Mouse (Mus musculus) hindlimb bud, embryonic 11.5 days (tissue): ENCODE measurements around the gene Gm47985.
"Not testable (repeated sequence)": the region's sequence is repeated elsewhere in the genome, so short reads cannot be mapped to it uniquely, and the experiment has no call there.

ENCODE experiments used
- DNase-seq: peaks from one replicate; pipeline ENCODE4 v3.0.0-alpha.2; 2012; ENCODE audit warnings: low read depth, low spot score; ENCODE audit errors: extremely low spot score

The Gm47985 gene

DNA sequence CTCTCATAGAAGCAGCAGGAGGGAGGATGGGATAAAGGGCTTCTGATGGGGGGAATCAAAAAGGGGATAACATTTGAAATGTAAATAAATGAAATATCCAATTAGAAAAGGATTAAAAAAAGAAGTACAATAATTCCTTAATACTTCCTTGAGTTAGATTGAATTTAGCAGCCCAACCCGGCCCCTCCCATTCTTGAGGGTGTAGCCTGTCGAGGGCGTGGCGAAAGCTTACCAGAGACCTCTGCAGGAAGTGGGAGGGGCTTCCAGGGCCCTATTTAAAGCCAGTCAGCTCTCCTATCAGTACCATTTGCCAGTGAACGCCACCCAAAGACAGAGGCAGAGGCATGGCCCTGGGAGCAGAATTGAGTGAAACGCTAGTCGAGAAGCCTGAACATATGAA lies at the start of gene Gm47985:
TSS of gene Gm47985 (plus strand) at position 272 of the 400 bp plus-strand sequence.
- not testable (repeated sequence) for DNase-seq

DNA sequence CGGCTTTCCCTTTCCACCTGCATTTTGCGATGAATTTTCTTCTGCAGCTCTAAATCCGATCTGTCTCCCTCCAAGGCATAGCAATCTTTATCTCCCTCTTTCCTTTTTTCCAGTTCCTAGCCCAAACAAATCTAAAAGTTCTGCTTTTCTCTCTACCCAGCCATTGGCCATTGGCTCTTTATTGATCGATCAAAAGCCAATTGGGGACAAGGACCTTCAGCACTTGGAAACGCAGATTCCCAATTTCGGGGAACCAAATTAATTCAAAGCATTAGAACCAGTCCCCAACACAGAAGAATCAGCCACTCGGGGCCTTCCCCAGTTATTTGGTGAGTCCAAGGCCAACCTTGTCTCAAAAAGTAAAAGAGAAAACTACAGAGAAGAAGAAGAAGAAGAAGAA lies 49.7 kb upstream of the Gm47985 start:
- no peak for DNase-seq

DNA sequence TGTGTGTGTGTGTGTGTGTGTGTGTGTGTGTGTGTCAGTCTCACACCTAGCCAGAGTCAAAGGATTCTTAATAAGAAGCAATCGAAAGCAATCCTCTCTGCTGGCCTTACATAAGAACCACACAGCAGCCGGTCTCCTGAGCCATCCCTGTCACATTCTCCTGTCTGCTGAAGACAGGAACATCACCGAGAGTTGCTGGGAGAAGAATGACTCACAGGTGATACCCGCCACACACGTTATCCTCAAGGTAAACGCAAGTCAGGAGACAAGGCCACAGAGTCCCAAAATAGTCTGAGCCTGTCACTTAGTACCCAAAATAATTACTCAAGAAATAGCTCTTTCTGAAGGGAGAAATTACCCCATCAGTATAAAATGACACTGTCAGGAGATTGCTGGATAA lies 43.9 kb upstream of the Gm47985 start:
- no peak for DNase-seq

DNA sequence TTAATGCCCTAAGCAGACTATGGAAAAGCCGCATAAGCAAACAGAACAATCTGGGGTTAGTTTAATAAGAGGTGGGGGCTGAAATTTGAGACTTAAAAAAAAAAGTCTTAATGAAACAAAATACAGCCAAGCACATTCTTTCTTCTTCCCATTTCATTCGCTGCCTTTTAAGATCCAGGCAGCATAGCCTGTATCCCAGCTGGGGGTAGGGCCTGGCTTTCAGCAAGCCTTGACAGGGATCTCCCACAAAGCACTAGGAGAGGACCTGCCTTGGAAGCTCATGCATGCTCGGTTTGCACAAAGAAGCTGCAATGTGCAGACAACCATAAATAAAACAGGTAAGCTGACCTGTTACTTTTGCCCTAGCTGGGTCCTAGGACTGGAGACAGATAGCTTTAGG lies 41.4 kb upstream of the Gm47985 start:
- no peak for DNase-seq

DNA sequence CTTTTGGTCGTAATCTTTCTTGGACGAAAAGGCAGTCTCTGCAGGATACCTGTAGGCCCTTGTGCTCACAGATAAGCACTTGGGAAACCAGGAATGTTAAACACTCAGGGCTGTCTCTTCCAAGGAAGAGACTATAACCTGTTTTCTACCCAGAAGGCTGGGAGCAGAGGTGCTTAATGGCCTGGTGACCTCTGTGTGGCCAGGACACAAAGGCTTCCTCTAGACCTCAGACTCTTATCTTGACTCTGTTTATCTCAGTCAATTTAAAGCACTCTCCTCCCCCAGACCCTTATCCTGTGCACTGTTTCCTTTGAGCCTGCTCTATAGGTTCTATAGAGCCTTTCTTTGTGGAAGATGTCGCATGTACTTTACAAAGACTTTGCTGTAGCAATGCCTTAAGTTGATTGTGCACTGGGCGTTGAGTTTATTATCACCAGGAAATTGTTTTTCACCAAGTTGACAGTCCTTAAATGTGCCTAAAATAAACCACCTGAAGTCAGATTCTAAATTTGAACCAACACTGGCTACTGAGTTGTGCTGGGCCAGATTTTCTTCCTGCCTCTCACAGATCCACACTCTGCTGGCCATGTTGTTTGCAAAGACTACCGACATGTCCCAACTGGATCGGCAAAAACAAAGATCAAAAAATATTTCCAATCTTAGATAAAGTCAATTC lies 37.7 kb upstream of the Gm47985 start:
- DNase-seq = no peak

DNA sequence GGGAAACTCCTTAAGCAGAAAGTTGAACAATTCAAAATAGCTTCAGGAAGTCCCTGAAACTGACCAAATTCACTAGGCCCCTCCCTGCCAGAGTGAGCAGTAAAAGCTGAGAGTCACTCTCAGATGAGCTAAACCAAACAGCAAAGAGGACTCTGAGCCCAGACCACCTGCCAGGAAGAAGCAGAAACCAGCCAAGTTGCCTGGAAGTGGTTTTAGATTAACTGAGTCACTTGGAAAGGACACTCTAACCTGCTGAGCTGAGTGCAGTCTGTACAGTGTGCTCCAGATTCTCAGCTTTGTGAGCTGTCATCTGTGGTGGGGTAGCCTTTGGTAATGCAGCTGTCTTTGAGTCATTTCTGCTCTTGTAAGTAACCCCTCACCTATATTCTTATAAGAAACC lies 34.5 kb upstream of the Gm47985 start:
- no peak for DNase-seq

DNA sequence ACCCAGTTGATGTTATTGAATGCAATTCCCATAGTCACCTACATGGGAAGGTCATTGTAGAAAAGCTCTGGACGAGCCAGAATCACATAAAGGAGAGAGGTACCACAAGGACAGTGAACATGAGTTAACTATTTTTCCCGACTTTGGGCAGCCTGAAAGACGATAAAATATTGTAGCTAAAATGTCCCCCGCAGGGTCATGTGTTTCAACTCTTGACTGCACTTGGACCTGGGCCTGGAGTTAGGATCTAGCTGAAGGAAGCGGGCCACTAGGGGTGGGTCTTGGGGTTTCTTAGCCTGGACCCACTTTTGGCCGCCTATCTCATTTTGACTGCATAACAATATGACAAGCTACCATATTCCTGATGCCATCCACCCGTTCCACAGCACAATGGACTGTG lies 32.1 kb upstream of the Gm47985 start:
- no peak for DNase-seq

DNA sequence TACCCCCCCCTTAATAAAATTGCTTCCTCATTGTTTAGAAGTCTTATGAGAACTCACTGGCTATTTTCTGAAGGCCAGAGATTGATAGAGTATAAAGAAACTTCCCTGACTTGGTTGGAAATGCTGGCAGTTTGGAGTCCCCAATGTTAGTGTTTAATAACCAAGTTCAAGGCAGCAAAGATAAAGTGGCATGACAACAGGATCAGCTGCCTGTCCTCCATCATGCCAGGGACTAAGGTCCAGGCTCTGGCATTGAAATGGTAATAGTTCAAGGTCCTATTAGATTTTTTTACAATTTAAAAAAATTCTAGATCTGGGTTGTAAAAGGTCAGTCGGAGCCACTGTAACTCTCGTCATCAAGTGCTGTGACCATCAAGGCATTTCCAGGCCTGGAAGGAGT lies 31.2 kb upstream of the Gm47985 start:
- no peak for DNase-seq

DNA sequence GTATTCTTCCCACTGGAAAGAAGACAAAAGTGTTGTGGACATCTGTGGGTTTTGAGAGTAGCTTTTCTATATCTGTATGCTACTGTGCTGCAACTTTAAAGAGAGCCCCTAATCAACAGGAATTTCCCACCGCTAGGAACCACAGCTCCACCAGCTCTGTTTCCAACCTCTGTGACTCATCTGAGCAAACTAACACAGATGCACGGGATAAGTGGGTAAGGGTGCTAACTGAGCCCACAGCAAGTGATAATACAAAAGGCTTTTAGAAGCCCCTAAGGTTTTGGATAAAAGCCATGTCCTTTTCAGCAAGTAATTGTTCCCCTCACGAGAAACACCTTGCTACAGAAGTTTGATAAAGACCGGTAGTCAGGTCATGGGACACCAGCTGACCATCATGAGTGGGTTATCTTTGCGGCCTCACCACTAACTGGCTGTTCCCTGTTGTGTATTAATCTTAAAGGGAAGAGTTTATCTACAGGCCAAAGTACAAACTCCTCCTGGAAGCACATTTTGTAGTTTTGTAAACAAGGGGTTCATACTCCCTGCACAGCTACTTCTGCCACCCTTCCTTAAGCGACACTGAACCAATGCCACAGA lies 29.2 kb upstream of the Gm47985 start:
- no peak for DNase-seq

DNA sequence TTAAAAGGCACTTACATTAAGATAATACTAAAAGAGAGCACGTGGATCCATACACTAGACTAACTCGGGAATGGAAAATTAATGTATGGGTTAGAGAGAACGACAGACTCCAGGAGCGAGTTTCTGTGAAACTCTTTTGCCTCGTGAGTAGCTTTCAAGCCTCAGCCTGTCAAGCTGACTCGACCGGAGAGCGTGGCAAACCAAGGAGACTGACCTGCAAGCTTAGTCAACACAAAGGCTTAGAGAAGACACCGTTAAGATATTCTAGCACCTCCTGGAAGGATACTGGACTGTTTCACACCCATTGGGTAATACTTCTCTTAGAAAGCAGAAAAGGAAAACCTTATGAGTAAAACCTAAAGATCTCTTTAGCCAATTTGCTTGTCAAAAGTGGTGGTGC lies 28.2 kb upstream of the Gm47985 start:
- not testable (repeated sequence) for DNase-seq

DNA sequence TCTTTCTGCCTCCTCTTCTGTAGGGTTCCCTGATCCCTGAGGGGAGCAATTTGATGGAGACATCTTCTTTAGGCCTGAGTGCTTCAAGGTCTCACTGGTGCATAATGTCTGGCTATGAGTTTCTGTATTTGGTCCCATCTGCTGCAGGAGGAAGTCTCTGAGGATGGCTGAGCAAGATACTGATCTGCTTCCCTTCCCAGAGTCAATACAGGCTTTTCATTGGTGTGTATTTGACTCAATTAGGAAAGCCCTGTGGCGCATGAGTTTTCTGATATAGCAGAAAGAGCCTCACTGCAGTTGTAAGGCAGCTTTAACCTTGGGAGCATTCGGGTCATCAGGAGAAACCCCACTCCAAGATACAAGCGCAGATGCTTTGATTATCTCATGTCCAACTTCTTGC lies 26.2 kb upstream of the Gm47985 start:
- DNase-seq = no peak

DNA sequence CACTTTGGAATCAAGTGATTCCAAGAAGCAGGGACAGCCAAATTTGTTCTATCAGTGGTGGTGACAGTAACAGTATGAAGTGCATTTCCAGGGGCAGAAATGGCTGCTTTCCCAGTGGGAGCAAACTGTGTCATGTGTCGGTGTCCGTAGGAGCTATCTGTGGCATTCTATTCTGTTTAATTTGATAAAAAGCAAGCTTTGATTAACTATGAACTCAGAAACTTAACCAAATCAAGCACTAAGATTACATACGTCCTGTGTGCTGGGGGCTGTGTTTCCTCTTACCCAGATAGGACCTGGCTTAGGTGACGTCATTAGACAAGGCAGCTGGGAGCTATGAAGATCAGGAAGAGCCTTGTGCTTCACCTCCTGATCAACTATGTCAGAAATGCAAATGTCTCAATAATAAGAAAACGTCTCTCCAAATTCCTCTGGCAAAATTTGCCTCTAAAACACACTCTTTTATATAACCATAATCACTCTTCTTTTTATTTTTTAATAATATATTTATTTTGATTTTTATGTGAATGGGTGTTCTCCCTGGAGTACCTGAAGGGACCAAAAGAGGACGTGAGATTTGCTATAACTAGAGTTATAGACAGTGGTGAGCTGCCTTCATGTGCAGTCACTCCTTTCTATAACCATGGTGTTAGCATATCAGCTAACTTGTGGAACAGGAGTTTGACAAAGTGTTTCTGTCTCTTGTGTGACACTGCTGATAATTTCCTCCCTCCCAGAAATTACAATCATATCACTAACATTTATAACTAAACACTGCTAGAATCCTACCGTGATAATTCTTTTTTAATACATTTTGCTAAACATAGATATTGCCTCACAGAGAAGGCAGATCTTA lies 25.3 kb upstream of the Gm47985 start:
- DNase-seq = no peak

DNA sequence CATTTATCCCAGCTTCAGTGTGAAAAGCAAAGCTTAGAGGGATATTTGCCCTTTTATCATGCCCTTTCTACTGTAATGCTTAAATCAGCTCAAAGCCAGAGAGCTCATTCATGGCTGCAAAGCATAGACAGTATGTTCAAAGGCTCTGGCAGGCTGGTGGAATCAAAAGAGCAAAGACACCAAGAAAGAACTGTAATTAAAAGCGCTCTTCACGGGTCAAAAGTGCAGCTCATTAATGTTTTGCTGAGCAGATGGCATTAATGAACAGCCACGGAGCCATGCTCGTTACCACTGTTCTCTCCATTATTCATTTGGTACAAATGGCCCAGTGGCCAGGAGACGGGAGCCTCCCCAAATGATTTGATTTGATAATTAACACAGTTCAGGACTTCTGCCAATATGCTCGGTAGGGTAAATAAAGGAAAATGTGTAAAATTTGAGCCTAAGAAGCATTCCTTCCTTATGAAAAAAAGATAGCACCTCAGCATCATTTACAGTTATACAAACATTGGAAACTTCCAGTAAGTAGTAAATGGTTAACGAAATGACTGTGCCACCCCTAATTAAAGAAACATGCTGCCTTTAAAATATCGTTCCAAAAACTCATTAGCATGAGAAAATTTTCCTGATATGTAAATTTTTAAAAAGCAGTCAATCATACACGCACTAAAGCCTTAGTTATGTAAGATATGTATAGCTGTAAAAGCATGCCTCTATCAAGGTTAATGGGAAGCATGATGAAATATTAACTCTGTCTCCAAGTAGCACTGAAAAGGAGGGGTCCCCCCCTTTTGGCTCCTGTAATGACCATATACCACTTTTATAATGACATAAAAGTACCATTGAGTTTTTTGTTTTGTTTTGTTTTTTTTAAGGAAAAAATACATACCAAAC lies 24.1 kb upstream of the Gm47985 start:
- no peak for DNase-seq

DNA sequence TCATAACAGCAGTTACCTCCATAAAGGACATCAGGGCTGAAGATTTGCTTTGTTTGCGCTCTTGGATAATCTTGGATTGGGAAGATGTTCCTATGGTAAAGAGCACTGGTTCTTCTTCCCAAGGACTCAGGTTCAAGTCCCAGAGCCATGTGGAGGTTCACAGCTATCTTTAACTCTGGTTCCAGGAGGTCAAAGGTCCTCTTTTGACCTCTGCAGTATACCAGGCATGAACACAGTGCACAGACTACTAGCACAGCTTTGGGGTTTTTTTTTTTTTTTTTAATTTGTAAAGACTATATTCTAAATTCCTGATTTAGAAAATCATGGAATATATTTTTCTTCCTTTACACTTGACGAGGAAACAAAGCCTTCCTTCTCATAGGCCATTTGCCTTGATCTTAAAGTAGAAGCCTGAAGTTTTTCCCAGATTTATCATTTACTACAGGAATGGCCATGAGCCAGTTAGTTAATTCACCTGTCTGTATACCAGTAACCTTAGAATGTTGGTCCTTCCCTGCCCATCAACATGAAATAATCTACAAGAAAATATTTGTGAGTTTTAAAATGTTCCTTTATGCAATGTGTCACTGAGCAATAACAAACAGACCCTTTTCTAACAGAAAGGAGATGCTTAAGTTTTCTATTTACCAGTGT lies 23.4 kb upstream of the Gm47985 start:
- DNase-seq = no peak

DNA sequence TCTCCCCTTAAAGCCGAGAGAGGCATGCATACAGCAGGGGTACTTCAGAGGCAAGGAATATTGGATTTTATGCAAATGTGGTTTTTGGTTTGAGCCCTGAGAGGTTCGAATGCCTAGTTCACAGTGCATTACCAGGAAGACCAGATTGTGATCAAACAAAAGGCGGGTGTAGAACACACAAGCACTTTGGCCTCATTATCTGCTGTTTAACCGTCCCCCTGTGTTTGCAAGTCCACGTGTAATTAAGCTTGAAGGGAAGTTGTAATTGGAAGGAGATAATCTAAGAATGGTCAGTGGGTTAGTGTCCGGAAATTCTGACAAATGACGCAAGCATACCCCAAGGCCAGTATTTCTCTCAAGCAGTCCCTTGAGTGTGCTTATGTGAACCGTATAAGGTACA lies 16.3 kb upstream of the Gm47985 start:
- no peak for DNase-seq

DNA sequence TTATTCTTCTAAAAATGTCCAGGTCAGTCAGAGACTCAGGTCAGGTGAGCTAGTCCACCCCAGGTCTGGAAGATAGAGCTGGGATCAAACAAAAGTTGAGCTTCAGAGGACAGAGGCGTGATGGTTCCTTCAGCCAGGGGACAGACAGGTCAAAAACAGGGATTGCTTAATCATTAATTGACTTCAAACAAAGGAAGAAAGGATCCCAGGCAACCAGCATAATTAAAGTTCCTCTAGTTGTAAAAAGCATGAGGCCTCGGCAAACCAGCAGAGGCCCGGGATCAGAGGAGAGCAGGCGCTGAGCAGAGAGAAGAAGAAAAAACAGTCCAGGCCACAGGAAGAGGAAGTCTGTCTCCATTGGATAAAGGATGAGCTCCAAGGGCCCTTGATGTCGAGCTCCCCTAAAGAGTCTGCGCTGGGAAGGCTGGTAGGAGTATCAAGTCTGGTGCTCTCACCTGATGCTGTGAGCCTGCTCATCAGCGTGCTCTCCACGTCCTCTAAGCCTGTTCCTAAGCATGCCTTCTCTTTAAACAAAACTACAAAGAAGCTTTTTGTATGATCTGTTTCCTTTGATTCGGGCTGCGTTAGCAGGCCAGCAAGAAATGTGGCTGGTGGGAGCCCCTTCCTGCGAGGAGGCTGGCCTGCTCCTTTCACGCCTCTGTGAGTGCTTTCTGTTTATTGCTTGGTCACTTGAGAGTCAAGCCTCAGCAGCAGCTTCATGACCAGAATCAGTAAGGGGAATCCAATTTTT lies 14.9 kb upstream of the Gm47985 start:
- no peak for DNase-seq

DNA sequence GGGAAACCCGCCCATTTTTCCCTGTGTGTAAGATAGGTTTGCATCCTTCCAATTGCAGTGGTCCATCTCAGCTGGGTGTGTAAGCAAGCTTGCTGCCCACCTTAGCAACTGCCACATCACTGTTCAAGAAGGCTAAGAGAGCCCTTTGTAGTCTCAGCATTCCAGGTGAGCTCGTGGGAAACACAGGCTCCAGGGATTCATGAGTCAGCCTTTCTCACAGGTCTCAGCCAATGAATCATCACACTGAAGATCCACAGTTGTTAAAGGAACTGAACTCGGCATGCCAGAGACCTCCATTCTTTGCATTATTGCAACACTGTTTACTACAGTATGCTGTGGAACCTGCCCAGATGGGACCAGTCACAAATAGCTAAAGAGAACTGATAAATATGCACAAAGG lies 13.7 kb upstream of the Gm47985 start:
- no peak for DNase-seq

DNA sequence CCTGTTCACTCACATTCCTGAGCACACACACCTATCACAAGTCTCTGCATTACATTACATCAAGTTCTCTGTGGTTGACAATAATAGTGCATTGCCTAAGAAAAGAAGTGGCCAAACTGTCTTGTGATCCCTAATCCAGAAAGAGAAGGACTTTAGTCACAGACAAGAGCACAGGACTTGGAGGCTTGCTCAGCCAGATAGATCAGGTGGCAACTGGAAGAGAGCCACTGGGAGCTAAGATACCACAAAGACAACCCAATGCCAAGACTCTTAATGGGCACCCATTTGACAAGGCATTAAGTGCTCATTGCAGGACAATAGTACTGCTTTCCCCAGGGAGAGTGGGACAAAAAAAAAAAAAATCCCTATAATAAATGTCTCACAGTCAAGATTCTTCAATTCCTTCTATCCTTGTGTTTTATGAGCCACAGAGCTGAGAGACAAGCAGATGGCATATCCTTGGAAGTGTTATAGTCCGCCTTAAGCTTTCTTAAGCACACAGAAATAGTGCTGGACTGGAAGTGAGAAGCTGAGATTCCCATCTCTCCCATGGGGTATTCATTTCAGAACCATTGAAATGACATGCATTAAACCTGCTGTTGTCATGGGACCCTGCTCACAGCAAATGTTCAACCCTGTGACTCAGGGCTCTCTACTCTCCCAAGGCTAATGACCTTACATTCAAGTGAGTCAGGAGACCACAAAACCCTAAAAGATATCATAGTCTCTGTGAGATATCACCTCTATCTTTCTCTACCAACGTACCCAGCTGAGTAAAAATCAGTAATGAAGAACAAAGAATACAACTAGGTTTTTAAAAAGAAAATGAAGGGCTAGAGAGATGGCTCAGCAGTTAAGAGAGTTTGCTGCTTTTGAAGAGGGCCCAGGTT lies 10.5 kb upstream of the Gm47985 start:
- DNase-seq = no peak
